Mouse (Mus musculus) midbrain, embryonic 10.5 days (tissue): Measurements from ENCODE around the gene Capn1. TPM values are rescaled to one million over a fixed set of nuclear protein-coding genes. Genes with fewer than 3 reads are reported as not detected.

Experiments used
- DNase-seq: peaks from one replicate; pipeline ENCODE4 v3.0.0-alpha.2; 2017; ENCODE audit warnings: low spot score
- H3K27ac ChIP-seq: fragments of 300-500 bp; sonication (generic); replicated peaks from 2 replicates; pipeline ENCODE4 v1.5.1; 2016; ENCODE audit warnings: mild to moderate bottlenecking
- H3K27me3 ChIP-seq: fragments of 300-500 bp; sonication (generic); 2 replicates; pipeline ENCODE4 v1.6.1; 2016; ENCODE audit warnings: low read depth, mild to moderate bottlenecking; ENCODE audit not compliant: poor library complexity, severe bottlenecking
- H3K36me3 ChIP-seq: fragments of 300-500 bp; sonication (generic); 2 replicates; pipeline ENCODE4 v1.6.1; 2016; ENCODE audit warnings: mild to moderate bottlenecking, moderate library complexity
- H3K4me1 ChIP-seq: fragments of 300-500 bp; sonication (generic); 2 replicates; pipeline ENCODE4 v1.6.1; 2016
- H3K4me3 ChIP-seq: fragments of 300-500 bp; sonication (generic); 2 replicates; pipeline ENCODE4 v1.5.1; 2016; ENCODE audit warnings: mild to moderate bottlenecking, moderate library complexity
- H3K9me3 ChIP-seq: fragments of 300-500 bp; sonication (generic); replicated peaks from 2 replicates; pipeline ENCODE4 v1.6.1; 2016; ENCODE audit warnings: mild to moderate bottlenecking
- WGBS: fragments of 180-500 bp; shearing (Covaris S2); methylation state at CpG from one replicate; pipeline ENCODE4 v1.1.7; 2016; 5-methylcytosine and 5-hydroxymethylcytosine counted together
- polyA plus RNA-seq: library from polyadenylated mRNA; unstranded; fragments of >200 nt; fragmentation: Nextera tagmentation; extraction: Ambion mirVana; gene quantifications from 2 replicates; pipeline ENCODE4 v1.2.1, GENCODE M21; 2016

Capn1 gene
- polyA plus RNA-seq, 1 experiment from 2014 or later, result 4.1 TPM

DNA sequence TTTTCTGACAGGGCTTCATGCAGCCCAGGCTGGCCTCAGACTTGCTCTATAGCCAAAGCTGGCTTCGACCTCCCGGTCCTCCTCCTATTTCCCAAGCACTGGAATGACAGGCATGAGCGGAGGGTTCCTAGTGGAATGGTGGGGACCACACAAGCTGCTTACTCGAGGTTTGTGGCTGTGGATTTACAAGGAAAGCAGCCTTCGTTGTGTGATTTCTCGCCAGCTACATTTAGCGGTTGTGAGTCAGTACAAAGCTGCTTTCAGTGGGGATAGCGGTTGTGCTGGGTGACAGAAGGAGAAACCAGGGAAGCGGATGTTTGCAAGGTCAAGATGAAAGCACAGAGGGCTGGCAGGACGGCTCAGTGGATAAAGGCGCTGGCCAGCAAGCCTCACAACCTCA, 10.2 kb downstream of the Capn1 start:
- H3K9me3 ChIP-seq, result no peaks in the 10 kb centered on the region
- WGBS, result 77% methylated on average over 11 of the region's 11 CpGs
- no peak overlapping the region for H3K27ac ChIP-seq
- no peak for DNase-seq
- no peaks in the 10 kb centered on the region for H3K36me3 ChIP-seq
- H3K4me1 ChIP-seq, result peaks cover 8% of the 10 kb centered on the region; the same call in 1 of the 2 replicates
- H3K27me3 ChIP-seq, result 0 out of 2 replicates have a peak, but pooled peaks cover 4% of the 10 kb centered on the region
- no peak overlapping the region for H3K4me3 ChIP-seq

- Histone ChIP-seq H3K36me3 (no peaks in the 10 kb centered on the region), H3K27me3 (no peaks in the 10 kb centered on the region), H3K4me3 (no peak overlapping the region), H3K27ac (no peak overlapping the region), H3K4me1 (0 out of 2 replicates have a peak, but pooled peaks cover 4% of the 10 kb centered on the region), H3K9me3 (no peaks in the 10 kb centered on the region)
- DNase-seq, result no peak
- 75% methylated on average over 5 of the region's 5 CpGs for WGBS
Observed at GRCm38 (mm10) chr19:5999969-6000368, 15.7 kb downstream of the Capn1 start.

- WGBS, result 86% methylated on average over 3 of the region's 3 CpGs
- Histone ChIP-seq H3K4me1 (no peaks in the 10 kb centered on the region), H3K36me3 (no peaks in the 10 kb centered on the region), H3K9me3 (no peaks in the 10 kb centered on the region), H3K4me3 (no peak overlapping the region), H3K27me3 (no peaks in the 10 kb centered on the region), H3K27ac (no peak overlapping the region)
- DNase-seq, result no peak
Observed at GRCm38 (mm10) chr19:5998180-5998579, 17.5 kb downstream of the Capn1 start.

DNA sequence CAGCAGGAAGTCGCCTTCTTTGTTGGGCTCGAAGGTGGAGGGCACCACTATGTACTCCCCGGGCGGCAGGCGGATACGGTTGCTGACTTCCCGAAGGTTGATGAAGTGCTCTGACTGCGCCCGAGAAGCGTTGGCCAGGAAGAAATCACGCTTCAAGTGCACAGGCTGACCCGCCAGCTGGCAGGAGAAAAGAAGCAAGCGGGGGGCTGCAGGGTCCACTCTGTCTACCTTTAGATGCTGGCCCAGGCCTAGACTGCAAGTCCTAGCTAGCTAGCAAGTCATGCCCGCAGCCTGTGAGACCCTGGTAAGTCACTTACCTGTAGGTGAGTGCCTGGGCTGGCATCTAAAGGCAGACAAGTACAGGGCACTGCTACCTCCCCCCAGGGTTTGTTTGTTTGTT, 21.0 kb downstream of the Capn1 start:
- Histone ChIP-seq H3K4me1 (peaks cover 7% of the 10 kb centered on the region; the same call in 1 of the 2 replicates), H3K27me3 (no peaks in the 10 kb centered on the region), H3K36me3 (no peaks in the 10 kb centered on the region), H3K27ac (no peak overlapping the region), H3K9me3 (no peaks in the 10 kb centered on the region), H3K4me3 (no peak overlapping the region)
- DNase-seq, result no peak
- 84% methylated on average over 14 of the region's 14 CpGs for WGBS

DNA sequence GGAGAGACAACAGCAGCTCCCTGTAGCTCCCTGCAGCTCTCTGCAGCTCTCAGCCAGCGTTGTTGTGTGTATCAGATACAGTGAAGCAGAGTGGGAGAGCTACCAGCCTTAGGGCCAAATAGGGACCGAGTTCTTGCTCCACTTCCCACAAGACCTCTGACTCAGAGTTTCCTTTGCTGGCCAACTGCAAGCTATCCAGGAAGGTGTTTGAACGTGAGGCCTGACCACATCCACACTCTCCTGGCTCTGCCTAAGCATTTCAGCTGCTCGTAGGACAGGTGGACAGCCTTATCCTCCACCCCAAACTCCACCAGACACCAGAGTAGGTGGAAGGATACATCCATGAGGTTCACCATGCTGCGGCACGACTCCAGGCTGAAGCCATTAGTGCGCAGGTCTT, 23.7 kb downstream of the Capn1 start:
- H3K27ac ChIP-seq, result no peak overlapping the region
- H3K4me3 ChIP-seq, result no peak overlapping the region
- no peak for DNase-seq
- H3K36me3 ChIP-seq, result no peaks in the 10 kb centered on the region
- no peaks in the 10 kb centered on the region for H3K27me3 ChIP-seq
- WGBS, result 91% methylated on average over 7 of the region's 7 CpGs
- H3K4me1 ChIP-seq, result peaks cover 22% of the 10 kb centered on the region
- H3K9me3 ChIP-seq, result no peaks in the 10 kb centered on the region

DNA sequence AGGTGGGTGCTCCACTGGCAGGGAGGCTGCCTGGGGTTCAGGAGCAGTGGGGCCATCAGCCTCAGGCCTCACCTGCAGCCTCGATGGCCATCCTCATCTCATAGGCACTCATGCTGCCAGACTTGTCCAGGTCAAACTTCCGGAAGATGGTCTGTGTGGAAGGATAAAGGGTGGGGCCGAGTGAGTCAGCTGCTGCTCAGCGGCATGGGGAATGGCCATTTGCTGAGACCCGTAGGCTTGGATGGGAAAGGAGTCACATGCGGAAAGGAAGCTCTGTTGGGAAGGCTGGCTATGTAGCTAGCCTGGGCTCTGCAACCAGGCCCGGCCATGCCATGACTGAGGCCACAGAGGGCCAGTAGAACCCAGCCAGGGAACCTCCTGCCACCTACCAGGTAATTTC, 24.2 kb downstream of the Capn1 start:
- no peak overlapping the region for H3K4me3 ChIP-seq
- H3K4me1 ChIP-seq, result peaks cover 22% of the 10 kb centered on the region
- WGBS, result 79% methylated on average over 7 of the region's 7 CpGs
- H3K27me3 ChIP-seq, result no peaks in the 10 kb centered on the region
- DNase-seq, result no peak
- H3K27ac ChIP-seq, result no peak overlapping the region
- no peaks in the 10 kb centered on the region for H3K36me3 ChIP-seq
- no peaks in the 10 kb centered on the region for H3K9me3 ChIP-seq

GRCm38 (mm10) chr19:5990921-5991320, 24.8 kb downstream of the Capn1 start:
- Histone ChIP-seq H3K4me3 (no peak overlapping the region), H3K4me1 (peaks cover 26% of the 10 kb centered on the region), H3K27ac (no peak overlapping the region), H3K27me3 (no peaks in the 10 kb centered on the region), H3K36me3 (no peaks in the 10 kb centered on the region), H3K9me3 (no peaks in the 10 kb centered on the region)
- 81% methylated on average over 1 of the region's 1 CpGs for WGBS
- no peak for DNase-seq

DNA sequence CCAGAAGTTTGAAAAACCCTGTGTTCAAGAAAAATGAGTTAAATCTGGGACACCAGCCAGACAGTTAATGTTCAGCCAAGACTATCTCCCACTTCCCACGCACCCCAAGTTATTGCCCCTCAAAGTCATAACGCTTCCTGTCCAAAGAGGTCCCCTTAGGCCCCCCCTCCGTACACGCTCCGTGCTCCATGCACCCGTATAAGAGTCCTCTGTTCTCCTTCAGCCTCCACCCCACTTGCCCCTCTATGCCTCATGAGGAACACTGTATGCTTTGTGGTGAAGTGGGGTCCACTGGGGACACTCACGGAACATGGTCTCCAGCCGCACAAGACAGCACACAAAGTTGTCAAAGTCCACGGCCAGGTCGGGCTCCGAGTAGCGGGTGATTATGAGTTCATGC, 25.7 kb downstream of the Capn1 start:
- Histone ChIP-seq H3K27me3 (no peaks in the 10 kb centered on the region), H3K9me3 (no peaks in the 10 kb centered on the region), H3K4me1 (peaks cover 29% of the 10 kb centered on the region), H3K36me3 (no peaks in the 10 kb centered on the region), H3K4me3 (no peak overlapping the region), H3K27ac (peak overlapping the region; percentile 87)
- no peak for DNase-seq
- 96% methylated on average over 12 of the region's 12 CpGs for WGBS

DNA sequence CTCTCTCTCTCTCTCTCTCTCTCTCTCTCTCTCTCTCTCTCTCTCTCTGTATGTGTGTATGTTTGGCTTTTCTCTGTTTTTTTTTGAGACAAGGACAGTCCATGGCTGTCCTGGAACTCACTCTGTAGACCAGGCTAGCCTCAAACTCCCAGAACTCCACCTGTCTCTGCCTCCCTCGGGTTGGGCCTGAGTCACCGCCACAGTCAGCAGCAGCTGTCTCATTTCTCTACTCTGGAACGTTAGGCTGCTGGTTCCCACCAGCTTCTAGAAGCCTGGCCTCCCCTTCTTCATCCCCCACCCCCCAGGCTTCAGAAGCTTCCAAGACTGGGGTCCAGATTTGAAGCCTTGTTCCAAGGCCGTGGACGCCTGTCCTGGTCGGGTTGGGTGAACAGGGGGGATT, 26.1 kb downstream of the Capn1 start:
- H3K27ac ChIP-seq, result peak overlapping the region; percentile 87
- H3K4me3 ChIP-seq, result peak overlapping the region; percentile 36
- no peaks in the 10 kb centered on the region for H3K9me3 ChIP-seq
- H3K27me3 ChIP-seq, result no peaks in the 10 kb centered on the region
- H3K4me1 ChIP-seq, result peaks cover 29% of the 10 kb centered on the region
- DNase-seq, result no peak
- WGBS, result 75% methylated on average over 6 of the region's 6 CpGs
- H3K36me3 ChIP-seq, result no peaks in the 10 kb centered on the region

- Histone ChIP-seq H3K27ac (peak overlapping the region; percentile 87), H3K4me3 (peak overlapping the region; percentile 36), H3K27me3 (no peaks in the 10 kb centered on the region), H3K4me1 (peaks cover 29% of the 10 kb centered on the region), H3K36me3 (no peaks in the 10 kb centered on the region), H3K9me3 (no peaks in the 10 kb centered on the region)
- DNase-seq, result peak; percentile 85
- 10% methylated on average over 13 of the region's 13 CpGs for WGBS
Observed at GRCm38 (mm10) chr19:5988815-5989452, 26.8 kb downstream of the Capn1 start.

- Histone ChIP-seq H3K9me3 (no peaks in the 10 kb centered on the region), H3K4me1 (peaks cover 29% of the 10 kb centered on the region), H3K4me3 (no peak overlapping the region), H3K27ac (peak overlapping the region; percentile 87), H3K36me3 (no peaks in the 10 kb centered on the region), H3K27me3 (no peaks in the 10 kb centered on the region)
- 73% methylated on average over 5 of the region's 5 CpGs for WGBS
- DNase-seq, result no peak
Observed at GRCm38 (mm10) chr19:5988027-5988814, 27.5 kb downstream of the Capn1 start.

GRCm38 (mm10) chr19:5986043-5986442, 29.7 kb downstream of the Capn1 start, which contains the start of gene Slc22a20:
Slc22a20 (minus strand) TSS chr19:5986143.
- H3K9me3 ChIP-seq, result no peaks in the 10 kb centered on the region
- H3K4me1 ChIP-seq, result peaks cover 29% of the 10 kb centered on the region
- no peaks in the 10 kb centered on the region for H3K27me3 ChIP-seq
- no peak for DNase-seq
- no peaks in the 10 kb centered on the region for H3K36me3 ChIP-seq
- no peak within 1 kb of the TSS for H3K4me3 ChIP-seq
- 48% methylated on average over 4 of the region's 4 CpGs for WGBS
- no peak within 1 kb of the TSS for H3K27ac ChIP-seq

GRCm38 (mm10) chr19:5980477-5980876, 35.2 kb downstream of the Capn1 start:
- no peak overlapping the region for H3K4me3 ChIP-seq
- WGBS, result 87% methylated on average over 9 of the region's 9 CpGs
- no peaks in the 10 kb centered on the region for H3K36me3 ChIP-seq
- H3K9me3 ChIP-seq, result no peaks in the 10 kb centered on the region
- DNase-seq, result no peak
- no peaks in the 10 kb centered on the region for H3K27me3 ChIP-seq
- no peaks in the 10 kb centered on the region for H3K4me1 ChIP-seq
- H3K27ac ChIP-seq, result no peak overlapping the region
